Mouse (Mus musculus): ENCODE measurements around the gene Slx1b.

Slx1b gene

GRCm38 (mm10) chr7:126676631-126677220 lies 18.9 kb downstream of the Slx1b start:
- DNase-seq (ENCODE audit: low spot score in 2 of 2) = no peak

GRCm38 (mm10) chr7:126676207-126676606 lies 19.4 kb downstream of the Slx1b start, which contains the start of gene Sult1a1:
Gene Sult1a1 (minus strand): TSS chr7:126676432.
- DNase-seq (ENCODE audit: low spot score in 2 of 2) = no peak

- no peak for DNase-seq (ENCODE audit: low spot score in 2 of 2)
Observed at GRCm38 (mm10) chr7:126675104-126675503, 20.5 kb downstream of the Slx1b start.

- no peak for DNase-seq (ENCODE audit: low spot score in 2 of 2)
Observed at GRCm38 (mm10) chr7:126672111-126672510, 23.5 kb downstream of the Slx1b start.

GRCm38 (mm10) chr7:126670152-126670551 lies 25.4 kb downstream of the Slx1b start:
- DNase-seq (ENCODE audit: low spot score in 2 of 2) = no peak

GRCm38 (mm10) chr7:126668452-126668851 lies 27.1 kb downstream of the Slx1b start:
- no peak for DNase-seq (ENCODE audit: low spot score in 2 of 2)

- DNase-seq (ENCODE audit: low spot score in 2 of 2) = no peak
Observed at GRCm38 (mm10) chr7:126667495-126668090, 28.0 kb downstream of the Slx1b start.

- DNase-seq (ENCODE audit: low spot score in 2 of 2) = no peak
Observed at GRCm38 (mm10) chr7:126665269-126665668, 30.3 kb downstream of the Slx1b start.

- DNase-seq (ENCODE audit: low spot score in 2 of 2) = no peak
Observed at GRCm38 (mm10) chr7:126663646-126664045, 31.9 kb downstream of the Slx1b start.

GRCm38 (mm10) chr7:126659771-126660170 lies 35.8 kb downstream of the Slx1b start:
- no peak for DNase-seq (ENCODE audit: low spot score in 2 of 2)

- no peak for DNase-seq (ENCODE audit: low spot score in 2 of 2)
Observed at GRCm38 (mm10) chr7:126657522-126657921, 38.1 kb downstream of the Slx1b start.

GRCm38 (mm10) chr7:126655695-126656094 lies 39.9 kb downstream of the Slx1b start:
- DNase-seq (ENCODE audit: low spot score in 2 of 2) = peak; percentile 59

GRCm38 (mm10) chr7:126653991-126654390 lies 41.6 kb downstream of the Slx1b start:
- no peak for DNase-seq (ENCODE audit: low spot score in 2 of 2)

- no peak for DNase-seq (ENCODE audit: low spot score in 2 of 2)
Observed at GRCm38 (mm10) chr7:126650852-126651251, 44.7 kb downstream of the Slx1b start.

GRCm38 (mm10) chr7:126649231-126650051 lies 46.1 kb downstream of the Slx1b start, which contains the start of gene Sgf29:
Gene Sgf29 (plus strand): TSS chr7:126649309.
- DNase-seq (ENCODE audit: low spot score in 2 of 2) = peak; percentile 89 to 91

GRCm38 (mm10) chr7:126648486-126648885 lies 47.1 kb downstream of the Slx1b start:
- no peak for DNase-seq (ENCODE audit: low spot score in 2 of 2)

GRCm38 (mm10) chr7:126645708-126646107 lies 49.9 kb downstream of the Slx1b start:
- DNase-seq (ENCODE audit: low spot score in 2 of 2) = no peak

GRCm38 (mm10) chr7:126644914-126645313 lies 50.7 kb downstream of the Slx1b start:
- no peak for DNase-seq (ENCODE audit: low spot score in 2 of 2)

GRCm38 (mm10) chr7:126644345-126644744 lies 51.2 kb downstream of the Slx1b start:
- no peak for DNase-seq (ENCODE audit: low spot score in 2 of 2)

GRCm38 (mm10) chr7:126643244-126643617 lies 52.4 kb downstream of the Slx1b start:
- DNase-seq (ENCODE audit: low spot score in 2 of 2) = peak in 1 of 2 experiments; percentile 20

GRCm38 (mm10) chr7:126642545-126643243 lies 52.9 kb downstream of the Slx1b start:
- DNase-seq (ENCODE audit: low spot score in 2 of 2) = no peak
